Mouse (Mus musculus) cerebellum, adult 2 months (tissue): Measurements from ENCODE around the gene Chad.

Experiments
- CTCF ChIP-seq: fragments of 200-500 bp; IDR thresholded peaks from 2 replicates; pipeline ENCODE4 v1.5.1; 2011; ENCODE audit warnings: low read depth, mild to moderate bottlenecking, control low read depth, low read length, moderate library complexity, borderline replicate concordance; ENCODE audit not compliant: insufficient read depth
- POLR2A ChIP-seq: fragments of 200-500 bp; IDR thresholded peaks from 2 replicates; pipeline ENCODE4 v1.6.1; 2011; ENCODE audit warnings: low read length, control low read depth, borderline replicate concordance; ENCODE audit not compliant: insufficient read depth

GRCm38 (mm10) chr11:94597319-94597718 lies 32.5 kb downstream of the Chad start:
- TF ChIP-seq CTCF = no peak
- no peak for TF ChIP-seq POLR2A
